Mouse (Mus musculus): Measurements from ENCODE around the gene Cdh13. TPM values are rescaled to one million over a fixed set of nuclear protein-coding genes. Genes with fewer than 3 reads are reported as not detected.

The Cdh13 gene
- polyA plus RNA-seq, 1 experiment: 4.5 TPM

GRCm38 (mm10) chr8:118938025-118938424 is 654.5 kb downstream of the Cdh13 start:
- no peaks in the 10 kb centered on the region for H3K36me3 ChIP-seq (ENCODE audit: control insufficient read depth, insufficient read depth, low read length)
- H3K4me1 ChIP-seq (ENCODE audit: control insufficient read depth, insufficient read depth, low read length): no peaks in the 10 kb centered on the region
- no peak overlapping the region for H3K4me3 ChIP-seq (ENCODE audit: control insufficient read depth, low read depth, low read length)
- H3K27me3 ChIP-seq (ENCODE audit: control insufficient read depth, insufficient read depth, low read length): no peaks in the 10 kb centered on the region
- H3K27ac ChIP-seq (ENCODE audit: control insufficient read depth, insufficient read depth, low read depth, low read length): no peak overlapping the region
- no peak for TF ChIP-seq CTCF (IDR thresholded peaks at IDR 0.05; ENCODE audit: control insufficient read depth, insufficient read depth, insufficient replicate concordance, low read depth, low read length)
- TF ChIP-seq POLR2A (IDR thresholded peaks at IDR 0.05; ENCODE audit: control insufficient read depth, low read depth, low read length): no peak

- Histone ChIP-seq H3K27ac (ENCODE audit: control insufficient read depth, insufficient read depth, low read depth, low read length) (no peak overlapping the region), H3K4me1 (ENCODE audit: control insufficient read depth, insufficient read depth, low read length) (no peaks in the 10 kb centered on the region), H3K4me3 (ENCODE audit: control insufficient read depth, low read depth, low read length) (no peak overlapping the region), H3K36me3 (ENCODE audit: control insufficient read depth, insufficient read depth, low read length) (no peaks in the 10 kb centered on the region), H3K27me3 (ENCODE audit: control insufficient read depth, insufficient read depth, low read length) (no peaks in the 10 kb centered on the region)
- TF ChIP-seq CTCF (IDR thresholded peaks at IDR 0.05; ENCODE audit: control insufficient read depth, insufficient read depth, insufficient replicate concordance, low read depth, low read length): no peak
- no peak for TF ChIP-seq POLR2A (IDR thresholded peaks at IDR 0.05; ENCODE audit: control insufficient read depth, low read depth, low read length)
Measured at GRCm38 (mm10) chr8:118951766-118952741, 668.5 kb downstream of the Cdh13 start.

- H3K4me3 ChIP-seq (ENCODE audit: control insufficient read depth, low read depth, low read length): no peak overlapping the region
- no peak overlapping the region for H3K27ac ChIP-seq (ENCODE audit: control insufficient read depth, insufficient read depth, low read depth, low read length)
- H3K27me3 ChIP-seq (ENCODE audit: control insufficient read depth, insufficient read depth, low read length): no peaks in the 10 kb centered on the region
- no peaks in the 10 kb centered on the region for H3K4me1 ChIP-seq (ENCODE audit: control insufficient read depth, insufficient read depth, low read length)
- no peaks in the 10 kb centered on the region for H3K36me3 ChIP-seq (ENCODE audit: control insufficient read depth, insufficient read depth, low read length)
- TF ChIP-seq CTCF (IDR thresholded peaks at IDR 0.05; ENCODE audit: control insufficient read depth, insufficient read depth, insufficient replicate concordance, low read depth, low read length) (no peak), POLR2A (IDR thresholded peaks at IDR 0.05; ENCODE audit: control insufficient read depth, low read depth, low read length) (no peak)
Measured at GRCm38 (mm10) chr8:118956109-118956508, 672.6 kb downstream of the Cdh13 start.

GRCm38 (mm10) chr8:118961877-118962545 is 678.5 kb downstream of the Cdh13 start:
- no peaks in the 10 kb centered on the region for H3K36me3 ChIP-seq (ENCODE audit: control insufficient read depth, insufficient read depth, low read length)
- no peak for TF ChIP-seq POLR2A (IDR thresholded peaks at IDR 0.05; ENCODE audit: control insufficient read depth, low read depth, low read length)
- TF ChIP-seq CTCF (IDR thresholded peaks at IDR 0.05; ENCODE audit: control insufficient read depth, insufficient read depth, insufficient replicate concordance, low read depth, low read length): no peak

GRCm38 (mm10) chr8:118965101-118965840 is 681.7 kb downstream of the Cdh13 start:
- TF ChIP-seq POLR2A (IDR thresholded peaks at IDR 0.05; ENCODE audit: control insufficient read depth, low read depth, low read length) (no peak), CTCF (IDR thresholded peaks at IDR 0.05; ENCODE audit: control insufficient read depth, insufficient read depth, insufficient replicate concordance, low read depth, low read length) (no peak)
- no peaks in the 10 kb centered on the region; the same call in 1 of the 2 replicates for H3K4me1 ChIP-seq (ENCODE audit: control insufficient read depth, insufficient read depth, low read length)
- no peak overlapping the region for H3K4me3 ChIP-seq (ENCODE audit: control insufficient read depth, low read depth, low read length)
- H3K27me3 ChIP-seq (ENCODE audit: control insufficient read depth, insufficient read depth, low read length): no peaks in the 10 kb centered on the region
- H3K36me3 ChIP-seq (ENCODE audit: control insufficient read depth, insufficient read depth, low read length): no peaks in the 10 kb centered on the region
- no peak overlapping the region for H3K27ac ChIP-seq (ENCODE audit: control insufficient read depth, insufficient read depth, low read depth, low read length)

More at GRCm38 (mm10) chr8:118961877-118962545, 678.5 kb downstream of the Cdh13 start:
- H3K27me3 ChIP-seq (ENCODE audit: control insufficient read depth, insufficient read depth, low read length): no peaks in the 10 kb centered on the region
- H3K4me1 ChIP-seq (ENCODE audit: control insufficient read depth, insufficient read depth, low read length): no peaks in the 10 kb centered on the region; the same call in 1 of the 2 replicates
- no peak overlapping the region for H3K4me3 ChIP-seq (ENCODE audit: control insufficient read depth, low read depth, low read length)
- no peak overlapping the region for H3K27ac ChIP-seq (ENCODE audit: control insufficient read depth, insufficient read depth, low read depth, low read length)

- no peak overlapping the region for H3K27ac ChIP-seq (ENCODE audit: control insufficient read depth, insufficient read depth, low read depth, low read length)
Measured at GRCm38 (mm10) chr8:118968896-118969295, 685.4 kb downstream of the Cdh13 start.

More at GRCm38 (mm10) chr8:118968896-118969295, 685.4 kb downstream of the Cdh13 start:
- TF ChIP-seq CTCF (IDR thresholded peaks at IDR 0.05; ENCODE audit: control insufficient read depth, insufficient read depth, insufficient replicate concordance, low read depth, low read length) (no peak), POLR2A (IDR thresholded peaks at IDR 0.05; ENCODE audit: control insufficient read depth, low read depth, low read length) (no peak)
- Histone ChIP-seq H3K4me3 (ENCODE audit: control insufficient read depth, low read depth, low read length) (no peak overlapping the region), H3K36me3 (ENCODE audit: control insufficient read depth, insufficient read depth, low read length) (no peaks in the 10 kb centered on the region), H3K4me1 (ENCODE audit: control insufficient read depth, insufficient read depth, low read length) (no peaks in the 10 kb centered on the region; the same call in 1 of the 2 replicates), H3K27me3 (ENCODE audit: control insufficient read depth, insufficient read depth, low read length) (no peaks in the 10 kb centered on the region)
